Mouse (Mus musculus): ENCODE measurements at regions not wholly inside any gene's neighbourhood (a gene's known extent, or its start where the extent isn't known, plus 50 kb on each side); places are given as distances from the start of the nearest gene placed in this dataset.

GRCm38 (mm10) chr15:51565543-51565942 is 2319.2 kb upstream of the Gm7489 start:
- no peak for DNase-seq (ENCODE audit: low read depth)

- no peak for DNase-seq (ENCODE audit: low read depth)
These were observed 2314.1 kb upstream of the Gm7489 start for GRCm38 (mm10) chr15:51570631-51571030.

GRCm38 (mm10) chr15:51574538-51575105 is 2310.1 kb upstream of the Gm7489 start:
- DNase-seq (ENCODE audit: low read depth) = no peak

DNA sequence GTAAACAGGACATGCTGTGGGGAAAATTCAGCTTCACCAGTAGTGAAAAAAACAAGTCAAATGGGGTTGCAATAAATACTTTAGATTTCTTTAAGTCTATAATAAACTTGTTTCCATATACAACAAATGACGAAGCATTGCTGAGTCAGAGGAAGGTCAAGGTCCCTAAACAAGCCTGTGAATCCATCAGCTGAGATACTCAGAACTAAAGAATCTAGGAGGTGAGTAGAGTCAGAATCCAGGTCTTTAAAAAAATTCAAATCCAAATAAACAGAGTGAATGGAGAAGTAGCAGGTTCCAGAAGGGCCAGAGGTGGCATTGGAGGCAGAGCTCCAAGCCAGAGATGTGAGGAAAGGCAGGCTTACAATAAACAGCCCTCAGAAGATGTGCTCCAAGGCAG is 2301.1 kb upstream of the Gm7489 start:
- no peak for DNase-seq (ENCODE audit: low read depth)

GRCm38 (mm10) chr15:51586146-51586545 is 2298.6 kb upstream of the Gm7489 start:
- no peak for DNase-seq (ENCODE audit: low read depth)

GRCm38 (mm10) chr15:51591406-51592068 is 2293.2 kb upstream of the Gm7489 start:
- no peak for DNase-seq (ENCODE audit: low read depth)

GRCm38 (mm10) chr15:51592069-51592435 is 2292.7 kb upstream of the Gm7489 start:
- no peak for DNase-seq (ENCODE audit: low read depth)

- no peak for DNase-seq (ENCODE audit: low read depth)
These were observed 2291.9 kb upstream of the Gm7489 start for GRCm38 (mm10) chr15:51592511-51593498.

DNA sequence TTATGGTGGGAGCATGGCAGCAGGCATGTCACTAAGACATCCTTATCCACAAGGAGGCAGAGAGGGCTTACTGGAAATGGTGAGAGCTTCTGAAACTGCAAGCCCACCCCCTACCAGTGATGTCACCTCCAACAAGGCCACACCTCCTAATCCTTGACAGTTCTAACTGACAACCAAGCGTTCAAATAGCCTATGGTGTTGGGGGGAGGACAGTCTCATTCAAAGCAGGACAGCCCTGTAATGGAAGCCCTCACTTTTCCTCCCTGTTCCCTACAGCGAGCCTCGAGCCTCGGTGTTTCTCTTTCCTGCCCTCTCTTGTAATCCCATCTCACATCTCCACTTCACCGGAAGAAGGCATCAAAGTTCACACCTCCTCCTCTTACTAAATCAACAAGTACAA is 2290.6 kb upstream of the Gm7489 start:
- DNase-seq (ENCODE audit: low read depth) = no peak

- DNase-seq (ENCODE audit: low read depth) = no peak
These were observed 2289.1 kb upstream of the Gm7489 start for GRCm38 (mm10) chr15:51595655-51596054.

DNA sequence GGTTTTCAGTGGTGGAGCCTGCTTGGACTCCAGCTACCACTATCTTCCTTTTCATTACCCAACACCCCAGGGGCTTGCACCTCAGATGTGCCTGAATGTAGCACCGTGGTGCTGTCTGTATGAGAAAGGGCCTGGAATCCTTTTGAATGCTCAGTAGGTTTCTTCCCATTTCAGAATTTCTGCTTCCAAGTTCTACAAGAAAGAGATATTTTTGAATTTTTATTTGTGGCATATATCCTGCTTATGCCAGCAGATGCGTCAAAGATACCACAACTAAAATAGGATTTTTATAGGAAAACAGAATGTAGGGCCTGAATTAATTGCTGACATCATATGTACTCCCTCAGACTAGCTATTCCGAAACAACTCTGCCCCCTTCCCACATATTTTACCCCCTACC is 2286.9 kb upstream of the Gm7489 start:
- no peak for DNase-seq (ENCODE audit: low read depth)

DNA sequence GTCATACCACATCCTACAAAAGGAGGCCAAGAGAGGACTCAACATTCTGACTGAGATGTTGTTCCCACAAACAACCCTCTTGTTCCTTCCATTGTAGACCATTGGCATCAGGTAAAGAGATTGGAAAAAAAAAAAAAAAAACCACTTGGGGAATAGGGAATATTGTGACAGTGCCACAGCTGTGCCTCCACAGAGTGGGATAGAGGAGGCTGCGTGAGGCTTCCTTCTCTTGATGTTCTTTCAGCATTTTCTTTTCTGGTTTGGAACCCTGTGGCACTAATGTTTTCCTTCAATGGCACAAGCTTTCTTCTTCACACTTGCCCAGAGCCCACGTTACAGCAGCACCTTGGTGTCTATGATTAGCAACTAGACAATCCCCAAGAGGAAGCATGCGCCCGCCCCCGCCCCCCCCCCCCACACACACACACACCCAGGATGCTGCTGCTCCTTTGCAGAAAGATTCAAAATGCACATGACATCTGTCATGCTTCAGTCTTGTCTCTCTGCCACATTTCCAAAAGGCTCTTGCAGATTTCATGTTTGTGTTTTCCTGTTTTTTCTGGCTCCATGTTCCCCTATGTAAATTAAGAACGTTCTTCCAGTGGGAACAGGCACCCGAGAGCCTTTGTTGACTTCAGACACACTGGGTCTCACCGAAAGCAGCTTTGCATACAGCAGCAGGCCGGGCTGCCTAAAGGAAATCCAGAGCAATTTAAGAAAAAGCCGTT is 2283.4 kb upstream of the Gm7489 start:
- no peak for DNase-seq (ENCODE audit: low read depth)

GRCm38 (mm10) chr15:51621455-51621854 is 2263.3 kb upstream of the Gm7489 start:
- no peak for DNase-seq (ENCODE audit: low read depth)

- no peak for DNase-seq (ENCODE audit: low read depth)
These were observed 2257.2 kb upstream of the Gm7489 start for GRCm38 (mm10) chr15:51627463-51627862.

- no peak for DNase-seq (ENCODE audit: low read depth)
These were observed 2256.2 kb upstream of the Gm7489 start for GRCm38 (mm10) chr15:51628518-51628917.

DNA sequence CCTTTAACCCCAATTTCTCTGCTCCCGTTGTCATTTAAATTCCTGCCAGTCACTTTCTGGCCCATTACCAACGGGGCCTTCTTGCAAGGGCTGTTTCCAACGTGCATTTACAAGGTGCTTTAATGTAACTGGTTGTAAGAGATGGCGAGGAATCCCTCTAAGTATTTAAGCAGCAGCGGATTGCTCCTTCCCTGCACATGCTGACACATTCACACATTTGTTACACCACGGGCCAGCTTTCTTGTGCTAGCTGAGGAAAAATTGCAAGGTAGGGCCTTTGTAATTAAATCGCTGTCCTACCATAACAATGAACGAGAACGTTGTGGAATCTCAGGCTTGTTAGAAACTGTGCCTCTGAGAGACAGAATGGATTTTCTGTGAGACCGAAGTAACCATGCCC is 2252.8 kb upstream of the Gm7489 start:
- DNase-seq (ENCODE audit: low read depth) = no peak

- no peak for DNase-seq (ENCODE audit: low read depth)
These were observed 2251.6 kb upstream of the Gm7489 start for GRCm38 (mm10) chr15:51633068-51633467.

- DNase-seq (ENCODE audit: low read depth) = no peak
These were observed 2250.0 kb upstream of the Gm7489 start for GRCm38 (mm10) chr15:51634726-51635125.

DNA sequence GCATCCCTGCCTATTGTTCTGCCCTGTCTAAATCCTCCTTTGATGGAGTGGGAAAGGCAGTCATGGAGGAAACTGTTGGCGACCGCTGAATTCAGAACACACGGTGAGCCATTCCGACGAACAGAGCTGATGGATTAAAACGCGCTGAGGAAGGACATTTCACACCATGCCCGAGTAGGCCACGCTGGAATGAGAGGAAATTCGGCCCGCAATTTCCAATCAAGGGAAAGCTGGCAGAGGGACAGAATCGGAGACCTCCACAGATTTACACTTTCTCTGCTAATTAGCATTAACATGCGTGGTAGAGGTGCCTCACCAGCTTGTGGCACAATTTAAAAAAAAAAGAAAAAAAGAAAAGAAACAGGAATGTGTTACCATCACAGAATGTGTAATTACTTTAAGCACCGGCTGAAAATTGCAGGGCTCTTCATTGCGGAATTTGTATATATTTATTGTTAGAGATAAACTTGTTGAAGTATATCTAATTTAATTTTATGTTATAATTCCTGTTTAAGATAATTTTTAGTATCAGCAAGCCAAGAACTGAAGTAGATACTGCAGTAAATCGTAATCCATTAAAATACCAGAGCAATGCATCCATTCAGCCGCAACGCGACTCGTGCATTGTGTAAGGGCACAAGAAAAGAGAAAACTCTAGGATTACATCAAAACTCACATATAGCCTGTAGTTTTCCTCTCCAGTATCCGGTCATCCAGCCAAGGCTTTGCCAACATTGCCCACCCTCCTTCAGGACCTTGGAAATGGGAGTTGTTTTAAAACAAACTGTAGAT is 2249.4 kb upstream of the Gm7489 start:
- no peak for DNase-seq (ENCODE audit: low read depth)

DNA sequence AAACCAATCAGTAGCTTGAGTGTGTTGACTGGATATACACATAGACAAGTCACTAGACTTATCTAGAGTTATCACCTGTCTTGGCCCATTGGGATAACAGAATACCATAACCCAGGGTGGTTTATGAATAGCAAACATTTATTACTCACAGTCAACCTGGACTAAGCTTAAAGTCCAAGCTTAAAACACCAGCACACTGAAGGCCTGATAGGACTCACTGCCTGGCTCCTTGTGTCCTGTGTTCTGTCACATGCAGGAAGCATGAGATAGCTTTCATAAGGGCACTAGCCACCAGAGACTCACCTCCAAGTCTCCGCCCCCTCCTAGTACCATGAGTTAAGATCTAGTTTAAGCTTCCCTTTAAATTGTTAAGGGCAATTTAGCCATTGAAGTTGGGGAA is 2247.1 kb upstream of the Gm7489 start:
- no peak for DNase-seq (ENCODE audit: low read depth)

- DNase-seq (ENCODE audit: low read depth) = no peak
These were observed 2240.9 kb upstream of the Gm7489 start for GRCm38 (mm10) chr15:51643772-51644311.

Measured in gonadal fat pad, adult 2 months (tissue).